Mouse (Mus musculus) limb, embryonic 10.5 days (tissue): ENCODE measurements around the gene Cyp2e1. TPM values are rescaled to one million over a fixed set of nuclear protein-coding genes. Genes with fewer than 3 reads are reported as not detected.

Experiments used
- DNase-seq: peaks from one replicate; pipeline ENCODE4 v3.0.0-alpha.2; 2017; ENCODE audit warnings: low spot score
- H3K27ac ChIP-seq: fragments of 300-500 bp; sonication (generic); 2 replicates; pipeline ENCODE4 v1.5.1; 2016; ENCODE audit warnings: mild to moderate bottlenecking
- H3K27me3 ChIP-seq: fragments of 300-500 bp; sonication (generic); 2 replicates; pipeline ENCODE4 v1.6.1; 2016; ENCODE audit warnings: low read depth, mild to moderate bottlenecking; ENCODE audit not compliant: poor library complexity, severe bottlenecking
- H3K36me3 ChIP-seq: fragments of 300-500 bp; sonication (generic); 2 replicates; pipeline ENCODE4 v1.6.1; 2016; ENCODE audit warnings: mild to moderate bottlenecking, moderate library complexity
- H3K4me1 ChIP-seq: fragments of 300-500 bp; sonication (generic); 2 replicates; pipeline ENCODE4 v1.6.1; 2016
- H3K4me3 ChIP-seq: fragments of 300-500 bp; sonication (generic); 2 replicates; pipeline ENCODE4 v1.5.1; 2016; ENCODE audit warnings: mild to moderate bottlenecking, moderate library complexity
- H3K9me3 ChIP-seq: fragments of 300-500 bp; sonication (generic); replicated peaks from 2 replicates; pipeline ENCODE4 v1.6.1; 2016; ENCODE audit warnings: mild to moderate bottlenecking
- WGBS: fragments of 180-500 bp; shearing (Covaris S2); methylation state at CpG from one replicate; pipeline ENCODE4 v1.1.7; 2016; 5-methylcytosine and 5-hydroxymethylcytosine counted together
- polyA plus RNA-seq: library from polyadenylated mRNA; unstranded; fragments of >200 nt; fragmentation: Nextera tagmentation; extraction: Ambion mirVana; gene quantifications from 2 replicates; pipeline ENCODE4 v1.2.1, GENCODE M21; 2016

The Cyp2e1 gene
- polyA plus RNA-seq, 1 experiment from 2014 or later = 0.09 TPM

GRCm38 (mm10) chr7:140765888-140766739, 2.6 kb downstream of the Cyp2e1 start:
- 81% methylated on average over 12 of the region's 12 CpGs for WGBS

GRCm38 (mm10) chr7:140780548-140780947, 17.0 kb downstream of the Cyp2e1 start:
- H3K27me3 ChIP-seq = no peaks in the 10 kb centered on the region
- WGBS = 81% methylated on average over 4 of the region's 4 CpGs

More at GRCm38 (mm10) chr7:140765888-140766739, 2.6 kb downstream of the Cyp2e1 start:
- no peaks in the 10 kb centered on the region for H3K4me1 ChIP-seq
- no peak for DNase-seq
- no peaks in the 10 kb centered on the region for H3K36me3 ChIP-seq
- no peaks in the 10 kb centered on the region for H3K9me3 ChIP-seq
- no peak overlapping the region for H3K4me3 ChIP-seq
- H3K27me3 ChIP-seq = no peaks in the 10 kb centered on the region
- no peak overlapping the region for H3K27ac ChIP-seq

GRCm38 (mm10) chr7:140787406-140788052, 24.0 kb downstream of the Cyp2e1 start, which contains the start of gene Syce1:
Gene Syce1, minus strand, starts transcription at chr7:140787852.
- no peaks in the 10 kb centered on the region for H3K27me3 ChIP-seq
- 82% methylated on average over 33 of the region's 33 CpGs for WGBS
- no peak within 1 kb of the TSS for H3K4me3 ChIP-seq
- DNase-seq = no peak
- no peaks in the 10 kb centered on the region for H3K36me3 ChIP-seq
- H3K27ac ChIP-seq = no peak within 1 kb of the TSS
- no peaks in the 10 kb centered on the region for H3K4me1 ChIP-seq
- H3K9me3 ChIP-seq = no peaks in the 10 kb centered on the region

More at GRCm38 (mm10) chr7:140780548-140780947, 17.0 kb downstream of the Cyp2e1 start:
- no peaks in the 10 kb centered on the region for H3K9me3 ChIP-seq
- no peak for DNase-seq
- H3K4me1 ChIP-seq = no peaks in the 10 kb centered on the region
- H3K4me3 ChIP-seq = no peak overlapping the region
- no peaks in the 10 kb centered on the region for H3K36me3 ChIP-seq
- H3K27ac ChIP-seq = no peak overlapping the region

- Histone ChIP-seq H3K27me3 (no peaks in the 10 kb centered on the region), H3K4me1 (no peaks in the 10 kb centered on the region), H3K9me3 (no peaks in the 10 kb centered on the region), H3K4me3 (no peak overlapping the region), H3K27ac (no peak overlapping the region), H3K36me3 (no peaks in the 10 kb centered on the region)
- WGBS = 84% methylated on average over 7 of the region's 7 CpGs
- DNase-seq = no peak
These were observed 24.5 kb downstream of the Cyp2e1 start for GRCm38 (mm10) chr7:140788053-140788435.

GRCm38 (mm10) chr7:140793541-140793940, 30.0 kb downstream of the Cyp2e1 start:
- no peaks in the 10 kb centered on the region for H3K4me1 ChIP-seq
- H3K27ac ChIP-seq = no peak overlapping the region
- no peaks in the 10 kb centered on the region for H3K27me3 ChIP-seq
- no peaks in the 10 kb centered on the region for H3K9me3 ChIP-seq
- DNase-seq = no peak
- no peak overlapping the region for H3K4me3 ChIP-seq
- 76% methylated on average over 4 of the region's 4 CpGs for WGBS
- no peaks in the 10 kb centered on the region for H3K36me3 ChIP-seq

GRCm38 (mm10) chr7:140797619-140798018, 34.1 kb downstream of the Cyp2e1 start:
- H3K4me1 ChIP-seq = no peaks in the 10 kb centered on the region
- no peaks in the 10 kb centered on the region for H3K36me3 ChIP-seq
- H3K27ac ChIP-seq = no peak overlapping the region
- 90% methylated on average over 3 of the region's 3 CpGs for WGBS
- H3K27me3 ChIP-seq = no peaks in the 10 kb centered on the region
- DNase-seq = no peak
- no peaks in the 10 kb centered on the region for H3K9me3 ChIP-seq
- no peak overlapping the region for H3K4me3 ChIP-seq

- WGBS = 83% methylated on average over 2 of the region's 2 CpGs
- no peaks in the 10 kb centered on the region for H3K36me3 ChIP-seq
- H3K4me3 ChIP-seq = no peak overlapping the region
- H3K4me1 ChIP-seq = no peaks in the 10 kb centered on the region
- H3K27ac ChIP-seq = no peak overlapping the region
- no peaks in the 10 kb centered on the region for H3K9me3 ChIP-seq
- no peaks in the 10 kb centered on the region for H3K27me3 ChIP-seq
- DNase-seq = no peak
These were observed 34.7 kb downstream of the Cyp2e1 start for GRCm38 (mm10) chr7:140798212-140798611.

- DNase-seq = no peak
- Histone ChIP-seq H3K9me3 (no peaks in the 10 kb centered on the region), H3K36me3 (no peaks in the 10 kb centered on the region), H3K4me1 (no peaks in the 10 kb centered on the region), H3K27me3 (no peaks in the 10 kb centered on the region), H3K27ac (no peak overlapping the region), H3K4me3 (no peak overlapping the region)
- WGBS = 87% methylated on average over 6 of the region's 6 CpGs
These were observed 39.1 kb downstream of the Cyp2e1 start for GRCm38 (mm10) chr7:140802629-140803028.

- Histone ChIP-seq H3K4me1 (no peaks in the 10 kb centered on the region), H3K4me3 (no peak overlapping the region), H3K27me3 (no peaks in the 10 kb centered on the region), H3K36me3 (no peaks in the 10 kb centered on the region; the same call in 1 of the 2 replicates), H3K27ac (no peak overlapping the region), H3K9me3 (no peaks in the 10 kb centered on the region)
- DNase-seq = no peak
- WGBS = 11% methylated on average over 1 of the region's 1 CpGs
These were observed 42.2 kb downstream of the Cyp2e1 start for GRCm38 (mm10) chr7:140805704-140806103.

GRCm38 (mm10) chr7:140810496-140810895, 47.0 kb downstream of the Cyp2e1 start:
- H3K4me3 ChIP-seq = no peak overlapping the region
- H3K27ac ChIP-seq = no peak overlapping the region
- H3K9me3 ChIP-seq = no peaks in the 10 kb centered on the region
- 92% methylated on average over 6 of the region's 6 CpGs for WGBS
- H3K27me3 ChIP-seq = no peaks in the 10 kb centered on the region
- peaks cover 22% of the 10 kb centered on the region for H3K36me3 ChIP-seq
- no peak for DNase-seq
- no peaks in the 10 kb centered on the region for H3K4me1 ChIP-seq

- Histone ChIP-seq H3K4me1 (no peaks in the 10 kb centered on the region), H3K4me3 (no peak overlapping the region), H3K27me3 (no peaks in the 10 kb centered on the region), H3K9me3 (no peaks in the 10 kb centered on the region), H3K27ac (no peak overlapping the region), H3K36me3 (peaks cover 22% of the 10 kb centered on the region)
- DNase-seq = no peak
- 94% methylated on average over 13 of the region's 13 CpGs for WGBS
These were observed 48.2 kb downstream of the Cyp2e1 start for GRCm38 (mm10) chr7:140811714-140812113.

GRCm38 (mm10) chr7:140812850-140813249, 49.3 kb downstream of the Cyp2e1 start:
- DNase-seq = no peak

GRCm38 (mm10) chr7:140820173-140820572, 56.6 kb downstream of the Cyp2e1 start:
- 77% methylated on average over 4 of the region's 4 CpGs for WGBS
- DNase-seq = no peak
- H3K4me3 ChIP-seq = no peak overlapping the region
- no peaks in the 10 kb centered on the region for H3K27me3 ChIP-seq
- no peak overlapping the region for H3K27ac ChIP-seq
- peaks cover 11% of the 10 kb centered on the region for H3K4me1 ChIP-seq
- H3K9me3 ChIP-seq = no peaks in the 10 kb centered on the region
- no peaks in the 10 kb centered on the region for H3K36me3 ChIP-seq

More at GRCm38 (mm10) chr7:140812850-140813249, 49.3 kb downstream of the Cyp2e1 start:
- H3K36me3 ChIP-seq = peaks cover 22% of the 10 kb centered on the region
- no peaks in the 10 kb centered on the region for H3K4me1 ChIP-seq
- no peaks in the 10 kb centered on the region for H3K9me3 ChIP-seq
- no peaks in the 10 kb centered on the region for H3K27me3 ChIP-seq
- WGBS = 91% methylated on average over 12 of the region's 12 CpGs
- no peak overlapping the region for H3K27ac ChIP-seq
- no peak overlapping the region for H3K4me3 ChIP-seq
